Mouse (Mus musculus) C2C12 (cell line): Measurements from ENCODE around the gene Cdc20.

Source experiments
- CTCF ChIP-seq: IDR thresholded peaks from one replicate; pipeline ENCODE4 v1.5.1; 2011; ENCODE audit not compliant: control insufficient read depth, insufficient read depth, insufficient read length
- MYOG ChIP-seq: IDR thresholded peaks from one replicate; pipeline ENCODE4 v1.6.1; 2011; ENCODE audit not compliant: control insufficient read depth, insufficient read length; ENCODE audit errors: extremely low read depth

DNA sequence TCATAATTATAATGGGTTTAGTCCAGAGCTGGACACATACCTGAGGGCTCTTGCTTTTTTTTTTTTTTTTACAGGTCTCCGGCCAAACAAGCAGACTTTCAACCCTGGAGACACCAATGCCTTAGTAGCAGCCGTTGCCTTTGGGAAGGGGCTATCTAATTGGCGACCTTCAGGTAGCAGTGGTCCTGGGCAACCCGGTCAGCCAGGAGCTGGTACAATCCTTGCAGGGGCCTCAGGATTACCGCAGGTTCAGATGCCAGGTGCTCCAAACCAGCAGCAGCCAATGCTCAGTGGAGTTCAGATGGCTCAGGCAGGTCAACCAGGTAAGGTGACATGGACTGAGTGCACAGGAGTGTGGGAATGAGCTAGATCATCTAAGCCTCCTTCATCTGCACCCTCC, 23.6 kb downstream of the Cdc20 start:
- no peak for TF ChIP-seq CTCF
- no peak for TF ChIP-seq MYOG
